Mouse (Mus musculus): Measurements from ENCODE around the gene Fgfbp3.
A peak's percentile ranks its signal among the peaks of the same experiment; 100 is the strongest.
"Not testable (repeated sequence)": the region's sequence is repeated elsewhere in the genome, so short reads cannot be mapped to it uniquely, and the experiment has no call there.

The Fgfbp3 gene

GRCm38 (mm10) chr19:36909676-36910292 is 9.6 kb downstream of the Fgfbp3 start:
- peak; percentile 74 to 81 for DNase-seq

- DNase-seq = no peak
These were observed 10.3 kb downstream of the Fgfbp3 start for GRCm38 (mm10) chr19:36909150-36909549.

GRCm38 (mm10) chr19:36904211-36905007 is 15.0 kb downstream of the Fgfbp3 start:
- DNase-seq = peak; percentile 6 to 44

- no peak for DNase-seq
These were observed 16.0 kb downstream of the Fgfbp3 start for GRCm38 (mm10) chr19:36903377-36903776.

GRCm38 (mm10) chr19:36897778-36898177 is 21.6 kb downstream of the Fgfbp3 start:
- peak; percentile 32 to 53 for DNase-seq

GRCm38 (mm10) chr19:36896791-36897569 is 22.4 kb downstream of the Fgfbp3 start:
- DNase-seq = no peak

- no peak for DNase-seq
These were observed 27.7 kb downstream of the Fgfbp3 start for GRCm38 (mm10) chr19:36891746-36892145.

- no peak for DNase-seq
These were observed 31.7 kb downstream of the Fgfbp3 start for GRCm38 (mm10) chr19:36887706-36888105.

- DNase-seq = no peak
These were observed 33.1 kb downstream of the Fgfbp3 start for GRCm38 (mm10) chr19:36886316-36886715.

- DNase-seq = peak in 1 of 2 experiments; percentile 53
These were observed 36.3 kb downstream of the Fgfbp3 start for GRCm38 (mm10) chr19:36883119-36883518.

GRCm38 (mm10) chr19:36878743-36879495 is 40.5 kb downstream of the Fgfbp3 start:
- DNase-seq = no peak

GRCm38 (mm10) chr19:36877329-36877728 is 42.1 kb downstream of the Fgfbp3 start:
- DNase-seq = no peak

GRCm38 (mm10) chr19:36874651-36875050 is 44.8 kb downstream of the Fgfbp3 start:
- DNase-seq = no peak

- not testable (repeated sequence) for DNase-seq
These were observed 50.7 kb downstream of the Fgfbp3 start for GRCm38 (mm10) chr19:36868675-36869074.

All from kidney, postnatal 25 days (tissue).